13 mouse cellular contexts compared by ENCODE assay signal in genomic region chr7:109187244-109188035, GRCm38 (mm10). TPM values are rescaled to one million over a fixed set of nuclear protein-coding genes. Genes with fewer than 3 reads are reported as not detected.
DNase-seq lines count a peak whose midpoint lies in the region; ATAC-seq and TF ChIP-seq lines count a peak whose summit lies in the region.
"Had no signal": no experiment of that assay in that cellular context is flagged by ENCODE, and none has a peak within 500 bp of the region (broad histone marks: within the 10 kb centered on the region; RNA-seq: fewer than 3 reads in every experiment).

No protein-coding gene starts in this region.

- no peak for ATAC-seq in limb, embryonic 13.5 days (ENCODE audit: low FRiP score, low read depth)
- ATAC-seq: activated CD4-positive, CD25-positive, alpha-beta regulatory T cell, adult 4 months had no signal

- no peak overlapping the region for H3K27ac ChIP-seq in heart, embryonic 10.5 days
- no peak overlapping the region for H3K27ac ChIP-seq in limb, embryonic 13.5 days
- H3K27ac ChIP-seq in left cerebral cortex, adult 2 months: no peak overlapping the region
- H3K27ac ChIP-seq: heart, embryonic 13.5 days; kidney, embryonic 15.5 days; macrophage had no signal

- no peak overlapping the region for H3K4me3 ChIP-seq in heart, embryonic 10.5 days
- H3K4me3 ChIP-seq in limb, embryonic 13.5 days: no peak overlapping the region
- no peak overlapping the region for H3K4me3 ChIP-seq in left cerebral cortex, adult 2 months
- H3K4me3 ChIP-seq: heart, embryonic 13.5 days; kidney, embryonic 15.5 days had no signal

- H3K9me3 ChIP-seq in heart, embryonic 10.5 days: no peaks in the 10 kb centered on the region
- no peaks in the 10 kb centered on the region for H3K9me3 ChIP-seq in limb, embryonic 13.5 days
- H3K9me3 ChIP-seq: heart, embryonic 13.5 days; kidney, embryonic 15.5 days had no signal

- no peak overlapping the region for H3K4me2 ChIP-seq in limb, embryonic 13.5 days (replicated peaks)
- H3K4me2 ChIP-seq: heart, embryonic 13.5 days; kidney, embryonic 15.5 days had no signal

- H3K27me3 ChIP-seq in heart, embryonic 10.5 days (ENCODE audit: insufficient read depth, poor library complexity, severe bottlenecking): peaks cover 9% of the 10 kb centered on the region; the same call in 1 of the 2 replicates
- 0 out of 2 replicates have a peak, but pooled peaks cover 8% of the 10 kb centered on the region for H3K27me3 ChIP-seq in limb, embryonic 13.5 days
- H3K27me3 ChIP-seq: heart, embryonic 13.5 days had no signal

- peak; percentile 44 for DNase-seq in heart, adult 8-10 months (ENCODE audit: low spot score)
- no peak for DNase-seq in heart, embryonic 10.5 days (ENCODE audit: low spot score)
- DNase-seq in adrenal gland, adult 2 months: peak; percentile 82
- peak; percentile 79 for DNase-seq in gonadal fat pad, adult 2 months (ENCODE audit: low read depth)
- no peak for DNase-seq in left cerebral cortex, adult 2 months (ENCODE audit: extremely low spot score in 1 of 2, low spot score in 2 of 2)
- no peak for DNase-seq in cerebellum, adult 11-12 months
- DNase-seq: retina, postnatal 1 day had no signal

- H3K9ac ChIP-seq in limb, embryonic 13.5 days: 0 out of 2 replicates have a peak overlapping the region, but pooled peaks have one; percentile 8
- H3K9ac ChIP-seq: heart, embryonic 13.5 days; kidney, embryonic 15.5 days had no signal

- no peak for TF ChIP-seq CTCF in left cerebral cortex, adult 2 months (IDR thresholded peaks at IDR 0.05)

- no peaks in the 10 kb centered on the region for H3K36me3 ChIP-seq in heart, embryonic 10.5 days
- H3K36me3 ChIP-seq in limb, embryonic 13.5 days: no peaks in the 10 kb centered on the region
- H3K36me3 ChIP-seq: heart, embryonic 13.5 days; kidney, embryonic 15.5 days had no signal

- intact Hi-C loops in left cerebral cortex, adult 2 months (cut with DNase I): no loop called here

- WGBS in heart, embryonic 10.5 days: 62% methylated on average over 6 of the region's 6 CpGs
- WGBS in limb, embryonic 13.5 days: 82% methylated on average over 6 of the region's 6 CpGs

- H3K4me1 ChIP-seq in heart, embryonic 10.5 days: peaks cover 23% of the 10 kb centered on the region
- H3K4me1 ChIP-seq in limb, embryonic 13.5 days: peaks cover 16% of the 10 kb centered on the region

RNA-seq across cellular contexts. Expression of gene Lmo1, which starts 12.4 kb away (rescaled TPM):
- total RNA-seq in heart, adult 8-10 months (2022): 1 to 10 TPM; 2.1 to 3.7 (median 3.2) TPM
- 1.3 and 7.3 TPM in 2 replicates for polyA plus RNA-seq in heart, embryonic 10.5 days (2016; fragmentation: Nextera tagmentation; extraction: Ambion mirVana)
- 1 to 10 TPM; 4.9 to 9.0 TPM for total RNA-seq in adrenal gland, adult 2 months (2021)
- polyA plus RNA-seq in adrenal gland, adult 2 months (2012; rRNA removed): 12.1 and 29.5 TPM in 2 replicates
- polyA plus RNA-seq in gonadal fat pad, adult 2 months (2012; rRNA removed): 43.2 and 49.7 TPM in 2 replicates
- polyA plus RNA-seq in limb, embryonic 13.5 days (2015; fragmentation: Nextera tagmentation; extraction: Ambion mirVana): 14.4 and 16.9 TPM in 2 replicates
- 10 to 100 TPM; 13.7 to 15.4 TPM for total RNA-seq in left cerebral cortex, adult 2 months (2021)
- total RNA-seq: MEL had no signal
- polyA plus RNA-seq: activated CD4-positive, CD25-positive, alpha-beta regulatory T cell, adult 4 months; macrophage had no signal

Comparison
In these comparisons a context has a peak if more than half of its experiments do, and no peak if none do; other contexts are left out.
1. DNase-seq: peak in heart, adult 8-10 months (single experiment), adrenal gland, adult 2 months (single experiment) and gonadal fat pad, adult 2 months (single experiment); none in heart, embryonic 10.5 days (single experiment), left cerebral cortex, adult 2 months (0 of 2) and cerebellum, adult 11-12 months (single experiment).